Mouse (Mus musculus): ENCODE data around the gene Nxph4. TPM values are rescaled to one million over a fixed set of nuclear protein-coding genes. Genes with fewer than 3 reads are reported as not detected.

Gene Nxph4
- 7.2 and 9.6 TPM in 2 replicates for polyA plus RNA-seq (2012; rRNA removed)
- 17.5 and 19.9 TPM in 2 replicates for polyA plus RNA-seq (2014; fragmentation: Nextera tagmentation; extraction: Ambion mirVana)

GRCm38 (mm10) chr10:127534036-127534928 is at the start of gene Nxph4:
TSS of gene Nxph4 (minus strand) at chr10:127534559.
- Histone ChIP-seq H3K4me3 (replicated peaks; ENCODE audit: low read length) (peak within 1 kb of the TSS; percentile 52), H3K4me2 (replicated peaks; ENCODE audit: low read depth, low read length, severe bottlenecking) (peak within 1 kb of the TSS; percentile 93), H3K36me3 (ENCODE audit: control insufficient read depth, insufficient read depth, low read length) (peaks cover 13% of the 10 kb centered on the region), H3K9ac (ENCODE audit: low read depth, low read length, severe bottlenecking) (peak within 1 kb of the TSS; percentile 52), H3K27ac (replicated peaks; ENCODE audit: low read depth, low read length) (no peak within 1 kb of the TSS), H3K27me3 (ENCODE audit: control insufficient read depth, insufficient read depth, low read length) (peaks cover 66% of the 10 kb centered on the region), H3K4me1 (ENCODE audit: control insufficient read depth, insufficient read depth, low read length) (peaks cover 47% of the 10 kb centered on the region), H3K9me3 (ENCODE audit: control insufficient read depth, low read length) (no peaks in the 10 kb centered on the region)
- TF ChIP-seq POLR2A (IDR thresholded peaks at IDR 0.05; ENCODE audit: borderline replicate concordance, extremely low read depth, insufficient read depth, insufficient read length) = no peak
- WGBS = under 1% methylated on average over 54 of the region's 78 CpGs
- ATAC-seq (ENCODE audit: low FRiP score, low read depth) = no peak
- no peak for DNase-seq (ENCODE audit: low spot score)

GRCm38 (mm10) chr10:127583649-127584048 is 49.3 kb upstream of the Nxph4 start:
- Histone ChIP-seq H3K4me2 (replicated peaks; ENCODE audit: low read depth, low read length, severe bottlenecking) (no peak overlapping the region), H3K27me3 (ENCODE audit: control insufficient read depth, insufficient read depth, low read length) (no peaks in the 10 kb centered on the region), H3K4me3 (replicated peaks; ENCODE audit: low read length) (no peak overlapping the region), H3K27ac (replicated peaks; ENCODE audit: low read depth, low read length) (no peak overlapping the region), H3K9ac (ENCODE audit: low read depth, low read length, severe bottlenecking) (no peak overlapping the region), H3K4me1 (ENCODE audit: control insufficient read depth, insufficient read depth, low read length) (no peaks in the 10 kb centered on the region), H3K36me3 (ENCODE audit: control insufficient read depth, insufficient read depth, low read length) (peaks cover 95% of the 10 kb centered on the region), H3K9me3 (ENCODE audit: control insufficient read depth, low read length) (no peaks in the 10 kb centered on the region)
- WGBS = 80% methylated on average over 8 of the region's 8 CpGs
- no peak for TF ChIP-seq POLR2A (IDR thresholded peaks at IDR 0.05; ENCODE audit: borderline replicate concordance, extremely low read depth, insufficient read depth, insufficient read length)
- no peak for ATAC-seq (ENCODE audit: low FRiP score, low read depth)
- no peak for DNase-seq (ENCODE audit: low spot score)

- Histone ChIP-seq H3K4me3 (replicated peaks; ENCODE audit: low read length) (no peak overlapping the region), H3K9ac (ENCODE audit: low read depth, low read length, severe bottlenecking) (no peak overlapping the region), H3K36me3 (ENCODE audit: control insufficient read depth, insufficient read depth, low read length) (peaks cover 98% of the 10 kb centered on the region), H3K27ac (replicated peaks; ENCODE audit: low read depth, low read length) (no peak overlapping the region), H3K4me1 (ENCODE audit: control insufficient read depth, insufficient read depth, low read length) (no peaks in the 10 kb centered on the region), H3K4me2 (replicated peaks; ENCODE audit: low read depth, low read length, severe bottlenecking) (no peak overlapping the region), H3K9me3 (ENCODE audit: control insufficient read depth, low read length) (no peaks in the 10 kb centered on the region), H3K27me3 (ENCODE audit: control insufficient read depth, insufficient read depth, low read length) (no peaks in the 10 kb centered on the region)
- TF ChIP-seq POLR2A (IDR thresholded peaks at IDR 0.05; ENCODE audit: borderline replicate concordance, extremely low read depth, insufficient read depth, insufficient read length) = no peak
- WGBS = 90% methylated on average over 9 of the region's 9 CpGs
- ATAC-seq (ENCODE audit: low FRiP score, low read depth) (no peak), DNase-seq (ENCODE audit: low spot score) (no peak)
Observed at GRCm38 (mm10) chr10:127581291-127581690, 46.9 kb upstream of the Nxph4 start.

GRCm38 (mm10) chr10:127577982-127578381 is 43.6 kb upstream of the Nxph4 start:
- no peak overlapping the region for H3K9ac ChIP-seq (ENCODE audit: low read depth, low read length, severe bottlenecking)
- H3K27me3 ChIP-seq (ENCODE audit: control insufficient read depth, insufficient read depth, low read length) = no peaks in the 10 kb centered on the region
- no peaks in the 10 kb centered on the region for H3K4me1 ChIP-seq (ENCODE audit: control insufficient read depth, insufficient read depth, low read length)
- H3K36me3 ChIP-seq (ENCODE audit: control insufficient read depth, insufficient read depth, low read length) = peaks cover 98% of the 10 kb centered on the region
- H3K4me3 ChIP-seq (replicated peaks; ENCODE audit: low read length) = no peak overlapping the region
- ATAC-seq (ENCODE audit: low FRiP score, low read depth) = no peak
- no peak for DNase-seq (ENCODE audit: low spot score)
- WGBS = 90% methylated on average over 15 of the region's 15 CpGs
- no peak for TF ChIP-seq POLR2A (IDR thresholded peaks at IDR 0.05; ENCODE audit: borderline replicate concordance, extremely low read depth, insufficient read depth, insufficient read length)
- H3K9me3 ChIP-seq (ENCODE audit: control insufficient read depth, low read length) = no peaks in the 10 kb centered on the region
- no peak overlapping the region for H3K4me2 ChIP-seq (replicated peaks; ENCODE audit: low read depth, low read length, severe bottlenecking)
- H3K27ac ChIP-seq (replicated peaks; ENCODE audit: low read depth, low read length) = no peak overlapping the region

- H3K9me3 ChIP-seq (ENCODE audit: control insufficient read depth, low read length) = no peaks in the 10 kb centered on the region
- H3K4me1 ChIP-seq (ENCODE audit: control insufficient read depth, insufficient read depth, low read length) = no peaks in the 10 kb centered on the region
- no peak overlapping the region for H3K27ac ChIP-seq (replicated peaks; ENCODE audit: low read depth, low read length)
- TF ChIP-seq POLR2A (IDR thresholded peaks at IDR 0.05; ENCODE audit: borderline replicate concordance, extremely low read depth, insufficient read depth, insufficient read length) = no peak
- H3K27me3 ChIP-seq (ENCODE audit: control insufficient read depth, insufficient read depth, low read length) = no peaks in the 10 kb centered on the region
- no peak overlapping the region for H3K4me2 ChIP-seq (replicated peaks; ENCODE audit: low read depth, low read length, severe bottlenecking)
- H3K4me3 ChIP-seq (replicated peaks; ENCODE audit: low read length) = no peak overlapping the region
- no peak for ATAC-seq (ENCODE audit: low FRiP score, low read depth)
- WGBS = 73% methylated on average over 9 of the region's 9 CpGs
- H3K9ac ChIP-seq (ENCODE audit: low read depth, low read length, severe bottlenecking) = no peak overlapping the region
- peaks cover 98% of the 10 kb centered on the region for H3K36me3 ChIP-seq (ENCODE audit: control insufficient read depth, insufficient read depth, low read length)
- no peak for DNase-seq (ENCODE audit: low spot score)
Observed at GRCm38 (mm10) chr10:127577156-127577555, 42.8 kb upstream of the Nxph4 start.
